ENCODE assay signal across 25 mouse cellular contexts in the genomic region with DNA sequence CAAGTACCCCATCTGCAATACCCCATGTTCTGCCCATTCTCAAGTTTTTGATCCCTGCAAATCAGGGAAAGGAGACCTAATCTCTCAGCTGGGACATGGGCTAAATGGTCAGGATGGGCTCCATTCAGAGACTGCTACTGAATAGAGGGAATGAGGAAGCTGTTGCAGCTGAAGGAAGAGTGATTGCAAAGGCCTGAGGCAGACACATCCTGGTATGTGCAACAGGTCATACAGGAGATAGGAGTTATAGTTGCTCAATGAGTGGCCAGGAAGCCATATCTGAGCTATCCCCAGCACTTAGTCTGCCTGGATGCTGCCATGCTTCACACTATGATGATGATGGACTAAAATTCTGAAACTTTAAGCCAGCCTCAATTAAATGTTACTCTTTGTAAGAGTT.
DNase-seq lines count a peak whose midpoint lies in the region; ATAC-seq lines count a peak whose summit lies in the region.
"Had no signal": no experiment of that assay in that cellular context is flagged by ENCODE, and none has a peak within 500 bp of the region (broad histone marks: within the 10 kb centered on the region; RNA-seq: fewer than 3 reads in every experiment).

No protein-coding gene starts in this region.

- no peak overlapping the region for H3K9ac ChIP-seq in intestine, embryonic 15.5 days
- H3K9ac ChIP-seq: embryonic facial prominence, embryonic 13.5 days; embryonic facial prominence, embryonic 15.5 days; forebrain, embryonic 13.5 days; forebrain, embryonic 15.5 days; forebrain, postnatal 0 days had no signal

- no peaks in the 10 kb centered on the region for H3K36me3 ChIP-seq in intestine, embryonic 15.5 days
- H3K36me3 ChIP-seq: embryonic facial prominence, embryonic 13.5 days; embryonic facial prominence, embryonic 15.5 days; forebrain, embryonic 15.5 days; G1E had no signal

- H3K4me1 ChIP-seq in intestine, embryonic 15.5 days (replicated peaks), result no peaks in the 10 kb centered on the region
- H3K4me1 ChIP-seq: embryonic facial prominence, embryonic 15.5 days; forebrain, embryonic 13.5 days; forebrain, embryonic 15.5 days had no signal

- peak; percentile 56; the same call in 1 of the 2 replicates for ATAC-seq in common myeloid progenitor, adult 5-6 weeks (replicated peaks; ENCODE audit: low read depth, poor library complexity, severe bottlenecking)
- ATAC-seq in hematopoietic stem cell, adult 5-6 weeks (replicated peaks in 1 of 2; ENCODE audit: insufficient read depth in 1 of 2, low FRiP score in 2 of 2, low TSS enrichment in 1 of 2, low read depth in 1 of 2, poor library complexity in 2 of 2, severe bottlenecking in 2 of 2), result peak; percentile 32 to 72; a peak in 2 of 4 replicates
- ATAC-seq in megakaryocyte progenitor cell, adult 5-6 weeks (replicated peaks; ENCODE audit: poor library complexity), result peak; percentile 99
- ATAC-seq in intestine, embryonic 15.5 days, result no peak
- ATAC-seq: activated CD4-positive, CD25-positive, alpha-beta regulatory T cell, adult 4 months; CD4-positive, CD25-positive, alpha-beta regulatory T cell, adult 4 months; forebrain, embryonic 13.5 days; forebrain, embryonic 15.5 days; forebrain, postnatal 0 days; Patski had no signal

- peak; percentile 29 for DNase-seq in 416B (ENCODE audit: low read depth)
- DNase-seq in adrenal gland, postnatal 10 days, result no peak
- no peak for DNase-seq in cerebellum, postnatal 25 days
- DNase-seq: adrenal gland, adult 8-10 months; adrenal gland, postnatal 25 days; B cell, adult 2 months; cerebellum, adult 11 months; cerebellum, adult 18-20 months; cerebellum, adult 8-10 months; cerebellum, adult 9-11 months; cerebellum, postnatal 14 days; embryo, embryonic 11 days; forebrain, postnatal 0 days had no signal

- H3K4me3 ChIP-seq in intestine, embryonic 15.5 days (replicated peaks), result no peak overlapping the region
- H3K4me3 ChIP-seq: embryonic facial prominence, embryonic 13.5 days; embryonic facial prominence, embryonic 15.5 days; forebrain, embryonic 13.5 days; forebrain, embryonic 15.5 days had no signal

- H3K4me2 ChIP-seq in intestine, embryonic 15.5 days (replicated peaks), result no peak overlapping the region
- H3K4me2 ChIP-seq: embryonic facial prominence, embryonic 13.5 days; embryonic facial prominence, embryonic 15.5 days; forebrain, embryonic 13.5 days; forebrain, embryonic 15.5 days had no signal

- H3K27me3 ChIP-seq in intestine, embryonic 15.5 days (replicated peaks), result no peaks in the 10 kb centered on the region
- H3K27me3 ChIP-seq: embryonic facial prominence, embryonic 15.5 days; forebrain, embryonic 13.5 days; forebrain, embryonic 15.5 days; Patski had no signal

- H3K9me3 ChIP-seq in intestine, embryonic 15.5 days, result no peaks in the 10 kb centered on the region
- H3K9me3 ChIP-seq: embryonic facial prominence, embryonic 13.5 days; embryonic facial prominence, embryonic 15.5 days; forebrain, embryonic 13.5 days; forebrain, embryonic 15.5 days had no signal

- no peak overlapping the region for H3K27ac ChIP-seq in intestine, embryonic 15.5 days
- H3K27ac ChIP-seq: embryonic facial prominence, embryonic 13.5 days; embryonic facial prominence, embryonic 15.5 days; forebrain, embryonic 13.5 days; forebrain, embryonic 15.5 days had no signal
